Mouse (Mus musculus) ES-CJ7 (cell line): ENCODE data around the gene Alpl.

Source experiments
- DNase-seq: peaks from one replicate; pipeline ENCODE4 v3.0.0; 2011; ENCODE audit warnings: low read depth, low spot score

Gene Alpl

GRCm38 (mm10) chr4:137717671-137718070 lies 78.5 kb downstream of the Alpl start:
- DNase-seq, result no peak

- no peak for DNase-seq
Measured at GRCm38 (mm10) chr4:137717005-137717404, 79.2 kb downstream of the Alpl start.

GRCm38 (mm10) chr4:137714020-137714624 lies 82.1 kb downstream of the Alpl start:
- peak; percentile 65 for DNase-seq

- DNase-seq, result no peak
Measured at GRCm38 (mm10) chr4:137712963-137713362, 83.2 kb downstream of the Alpl start.

GRCm38 (mm10) chr4:137707216-137707990 lies 88.8 kb downstream of the Alpl start:
- DNase-seq, result peak; percentile 86

GRCm38 (mm10) chr4:137706510-137706909 lies 89.7 kb downstream of the Alpl start:
- DNase-seq, result no peak

GRCm38 (mm10) chr4:137705379-137705778 lies 90.8 kb downstream of the Alpl start:
- no peak for DNase-seq

- peak; percentile 67 for DNase-seq
Measured at GRCm38 (mm10) chr4:137704561-137704960, 91.6 kb downstream of the Alpl start.

- DNase-seq, result no peak
Measured at GRCm38 (mm10) chr4:137703077-137703476, 93.1 kb downstream of the Alpl start.

- DNase-seq, result no peak
Measured at GRCm38 (mm10) chr4:137700960-137701359, 95.2 kb downstream of the Alpl start.

- DNase-seq, result no peak
Measured at GRCm38 (mm10) chr4:137699264-137700211, 96.6 kb downstream of the Alpl start.

GRCm38 (mm10) chr4:137698076-137698985 lies 97.9 kb downstream of the Alpl start:
- no peak for DNase-seq

GRCm38 (mm10) chr4:137697156-137697885 lies 98.9 kb downstream of the Alpl start:
- DNase-seq, result no peak

- DNase-seq, result no peak
Measured at GRCm38 (mm10) chr4:137695900-137696299, 100.3 kb downstream of the Alpl start.

- no peak for DNase-seq
Measured at GRCm38 (mm10) chr4:137695300-137695699, 100.9 kb downstream of the Alpl start.

- no peak for DNase-seq
Measured at GRCm38 (mm10) chr4:137692107-137692902, 103.9 kb downstream of the Alpl start.
